Mouse (Mus musculus) embryo, embryonic 11 days (tissue): ENCODE measurements at regions not wholly inside any gene's neighbourhood (a gene's known extent, or its start where the extent isn't known, plus 50 kb on each side); places are given as distances from the start of the nearest gene placed in this dataset.

Source experiments
- DNase-seq: peaks from one replicate; pipeline ENCODE4 v3.0.0-alpha.2; 2015

- DNase-seq = no peak
These were observed 51.7 kb upstream of the Tspan11 start for GRCm38 (mm10) chr6:127835666-127836065.

- DNase-seq = no peak
These were observed 59.0 kb upstream of the Tspan11 start for GRCm38 (mm10) chr6:127828344-127828743.

- no peak for DNase-seq
These were observed 56.2 kb upstream of the Prmt8 start for GRCm38 (mm10) chr6:127825503-127825902.

- no peak for DNase-seq
These were observed 54.4 kb upstream of the Prmt8 start for GRCm38 (mm10) chr6:127823718-127824117.

- DNase-seq = peak; percentile 24
These were observed 51.3 kb upstream of the Prmt8 start for GRCm38 (mm10) chr6:127820523-127820922.
